Mouse (Mus musculus): ENCODE data around the gene Ptges3. TPM values are rescaled to one million over a fixed set of nuclear protein-coding genes. Genes with fewer than 3 reads are reported as not detected.

The Ptges3 gene
- polyA plus RNA-seq, 1 experiment from 2014 or later: 278 TPM

- Histone ChIP-seq H3K9me3 (replicated peaks; ENCODE audit: control insufficient read depth, low read length) (no peaks in the 10 kb centered on the region), H3K4me1 (ENCODE audit: control insufficient read depth, insufficient read depth, low read length) (peaks cover 47% of the 10 kb centered on the region), H3K4me2 (ENCODE audit: low read depth, low read length) (peak overlapping the region; percentile 86), H3K27ac (ENCODE audit: low read length) (peak overlapping the region; percentile 97), H3K36me3 (ENCODE audit: control insufficient read depth, insufficient read depth) (peaks cover 17% of the 10 kb centered on the region), H3K4me3 (ENCODE audit: low read length) (peak overlapping the region; percentile 79), H3K9ac (ENCODE audit: low read length) (peak overlapping the region; percentile 87), H3K27me3 (ENCODE audit: control insufficient read depth, insufficient read depth, low read length) (no peaks in the 10 kb centered on the region)
- ATAC-seq (replicated peaks; ENCODE audit: extremely low read depth, insufficient read depth, low FRiP score): no peak
- 25% methylated on average over 13 of the region's 13 CpGs for WGBS
These were observed 34.9 kb downstream of the Ptges3 start for GRCm38 (mm10) chr10:128093496-128094294.

- H3K4me2 ChIP-seq (ENCODE audit: low read depth, low read length): peak overlapping the region; percentile 86
- peak overlapping the region; percentile 47 for H3K4me3 ChIP-seq (ENCODE audit: low read length)
- ATAC-seq (replicated peaks; ENCODE audit: extremely low read depth, insufficient read depth, low FRiP score): peak; percentile 56
- H3K36me3 ChIP-seq (ENCODE audit: control insufficient read depth, insufficient read depth): peaks cover 10% of the 10 kb centered on the region
- H3K27me3 ChIP-seq (ENCODE audit: control insufficient read depth, insufficient read depth, low read length): no peaks in the 10 kb centered on the region
- no peaks in the 10 kb centered on the region for H3K9me3 ChIP-seq (replicated peaks; ENCODE audit: control insufficient read depth, low read length)
- H3K9ac ChIP-seq (ENCODE audit: low read length): peak overlapping the region; percentile 87
- 9% methylated on average over 19 of the region's 19 CpGs for WGBS
- H3K27ac ChIP-seq (ENCODE audit: low read length): peak overlapping the region; percentile 97
- H3K4me1 ChIP-seq (ENCODE audit: control insufficient read depth, insufficient read depth, low read length): peaks cover 42% of the 10 kb centered on the region
These were observed 35.7 kb downstream of the Ptges3 start for GRCm38 (mm10) chr10:128094340-128094968.

GRCm38 (mm10) chr10:128095003-128095636 is 36.4 kb downstream of the Ptges3 start:
- no peak for ATAC-seq (replicated peaks; ENCODE audit: extremely low read depth, insufficient read depth, low FRiP score)
- H3K4me2 ChIP-seq (ENCODE audit: low read depth, low read length): peak overlapping the region; percentile 86
- H3K27ac ChIP-seq (ENCODE audit: low read length): peak overlapping the region; percentile 30; the same call in 1 of the 2 replicates
- H3K9me3 ChIP-seq (replicated peaks; ENCODE audit: control insufficient read depth, low read length): no peaks in the 10 kb centered on the region
- H3K4me1 ChIP-seq (ENCODE audit: control insufficient read depth, insufficient read depth, low read length): peaks cover 42% of the 10 kb centered on the region
- peak overlapping the region; percentile 87; the same call in 1 of the 2 replicates for H3K9ac ChIP-seq (ENCODE audit: low read length)
- no peaks in the 10 kb centered on the region for H3K27me3 ChIP-seq (ENCODE audit: control insufficient read depth, insufficient read depth, low read length)
- peaks cover 3% of the 10 kb centered on the region for H3K36me3 ChIP-seq (ENCODE audit: control insufficient read depth, insufficient read depth)
- H3K4me3 ChIP-seq (ENCODE audit: low read length): peak overlapping the region; percentile 47
- 38% methylated on average over 9 of the region's 9 CpGs for WGBS

- no peaks in the 10 kb centered on the region for H3K9me3 ChIP-seq (replicated peaks; ENCODE audit: control insufficient read depth, low read length)
- peaks cover 38% of the 10 kb centered on the region for H3K4me1 ChIP-seq (ENCODE audit: control insufficient read depth, insufficient read depth, low read length)
- H3K9ac ChIP-seq (ENCODE audit: low read length): no peak overlapping the region
- peak overlapping the region; percentile 20; the same call in 1 of the 2 replicates for H3K4me2 ChIP-seq (ENCODE audit: low read depth, low read length)
- H3K36me3 ChIP-seq (ENCODE audit: control insufficient read depth, insufficient read depth): peaks cover 2% of the 10 kb centered on the region; the same call in 1 of the 2 replicates
- H3K27ac ChIP-seq (ENCODE audit: low read length): no peak overlapping the region
- ATAC-seq (replicated peaks; ENCODE audit: extremely low read depth, insufficient read depth, low FRiP score): no peak
- no peaks in the 10 kb centered on the region for H3K27me3 ChIP-seq (ENCODE audit: control insufficient read depth, insufficient read depth, low read length)
- WGBS: 20% methylated on average over 4 of the region's 4 CpGs
- peak overlapping the region; percentile 78 for H3K4me3 ChIP-seq (ENCODE audit: low read length)
These were observed 37.5 kb downstream of the Ptges3 start for GRCm38 (mm10) chr10:128096313-128096692.

GRCm38 (mm10) chr10:128096693-128097586 is 38.2 kb downstream of the Ptges3 start:
- H3K27ac ChIP-seq (ENCODE audit: low read length): peak overlapping the region; percentile 76
- peak overlapping the region; percentile 89 for H3K9ac ChIP-seq (ENCODE audit: low read length)
- no peaks in the 10 kb centered on the region for H3K9me3 ChIP-seq (replicated peaks; ENCODE audit: control insufficient read depth, low read length)
- H3K36me3 ChIP-seq (ENCODE audit: control insufficient read depth, insufficient read depth): peaks cover 2% of the 10 kb centered on the region; the same call in 1 of the 2 replicates
- peak overlapping the region; percentile 78 for H3K4me3 ChIP-seq (ENCODE audit: low read length)
- under 1% methylated on average over 86 of the region's 86 CpGs for WGBS
- no peaks in the 10 kb centered on the region for H3K27me3 ChIP-seq (ENCODE audit: control insufficient read depth, insufficient read depth, low read length)
- H3K4me2 ChIP-seq (ENCODE audit: low read depth, low read length): peak overlapping the region; percentile 91
- peak; percentile 64 for ATAC-seq (replicated peaks; ENCODE audit: extremely low read depth, insufficient read depth, low FRiP score)
- peaks cover 32% of the 10 kb centered on the region for H3K4me1 ChIP-seq (ENCODE audit: control insufficient read depth, insufficient read depth, low read length)

- Histone ChIP-seq H3K27ac (ENCODE audit: low read length) (peak overlapping the region; percentile 76), H3K27me3 (ENCODE audit: control insufficient read depth, insufficient read depth, low read length) (no peaks in the 10 kb centered on the region), H3K4me3 (ENCODE audit: low read length) (peak overlapping the region; percentile 78), H3K36me3 (ENCODE audit: control insufficient read depth, insufficient read depth) (peaks cover 2% of the 10 kb centered on the region; the same call in 1 of the 2 replicates), H3K4me2 (ENCODE audit: low read depth, low read length) (peak overlapping the region; percentile 91), H3K9me3 (replicated peaks; ENCODE audit: control insufficient read depth, low read length) (no peaks in the 10 kb centered on the region), H3K4me1 (ENCODE audit: control insufficient read depth, insufficient read depth, low read length) (peaks cover 30% of the 10 kb centered on the region), H3K9ac (ENCODE audit: low read length) (peak overlapping the region; percentile 89)
- ATAC-seq (replicated peaks; ENCODE audit: extremely low read depth, insufficient read depth, low FRiP score): no peak
- 0% methylated on average over 13 of the region's 13 CpGs for WGBS
These were observed 38.8 kb downstream of the Ptges3 start for GRCm38 (mm10) chr10:128097587-128097971.

- no peak overlapping the region for H3K4me3 ChIP-seq (ENCODE audit: low read length)
- peak; percentile 80 for ATAC-seq (replicated peaks; ENCODE audit: extremely low read depth, insufficient read depth, low FRiP score)
- H3K9me3 ChIP-seq (replicated peaks; ENCODE audit: control insufficient read depth, low read length): no peaks in the 10 kb centered on the region
- H3K27me3 ChIP-seq (ENCODE audit: control insufficient read depth, insufficient read depth, low read length): no peaks in the 10 kb centered on the region
- H3K4me1 ChIP-seq (ENCODE audit: control insufficient read depth, insufficient read depth, low read length): peaks cover 7% of the 10 kb centered on the region; the same call in 1 of the 2 replicates
- peaks cover 41% of the 10 kb centered on the region for H3K36me3 ChIP-seq (ENCODE audit: control insufficient read depth, insufficient read depth)
- peak overlapping the region; percentile 64 for H3K27ac ChIP-seq (ENCODE audit: low read length)
- H3K4me2 ChIP-seq (ENCODE audit: low read depth, low read length): no peak overlapping the region
- WGBS: 65% methylated on average over 4 of the region's 4 CpGs
- no peak overlapping the region for H3K9ac ChIP-seq (ENCODE audit: low read length)
These were observed 51.5 kb downstream of the Ptges3 start for GRCm38 (mm10) chr10:128110103-128110761.

- peaks cover 51% of the 10 kb centered on the region for H3K36me3 ChIP-seq (ENCODE audit: control insufficient read depth, insufficient read depth)
- H3K9me3 ChIP-seq (replicated peaks; ENCODE audit: control insufficient read depth, low read length): no peaks in the 10 kb centered on the region
- no peak overlapping the region for H3K27ac ChIP-seq (ENCODE audit: low read length)
- H3K9ac ChIP-seq (ENCODE audit: low read length): no peak overlapping the region
- peaks cover 7% of the 10 kb centered on the region; the same call in 1 of the 2 replicates for H3K4me1 ChIP-seq (ENCODE audit: control insufficient read depth, insufficient read depth, low read length)
- no peak overlapping the region for H3K4me2 ChIP-seq (ENCODE audit: low read depth, low read length)
- no peak for ATAC-seq (replicated peaks; ENCODE audit: extremely low read depth, insufficient read depth, low FRiP score)
- no peaks in the 10 kb centered on the region for H3K27me3 ChIP-seq (ENCODE audit: control insufficient read depth, insufficient read depth, low read length)
- no peak overlapping the region for H3K4me3 ChIP-seq (ENCODE audit: low read length)
These were observed 52.5 kb downstream of the Ptges3 start for GRCm38 (mm10) chr10:128111227-128111626.

Data from heart, embryonic 16.5 days (tissue).